Mouse (Mus musculus) small intestine, adult 2 months (tissue): Measurements from ENCODE around the gene Gm20388.

Source experiments
- CTCF ChIP-seq: fragments of 200-500 bp; IDR thresholded peaks from 2 replicates; pipeline ENCODE4 v1.5.1; 2012; ENCODE audit warnings: low read depth, mild to moderate bottlenecking, control low read depth, inconsistent platforms, low read length, moderate library complexity, mixed read lengths; ENCODE audit not compliant: insufficient replicate concordance, insufficient read length; ENCODE audit errors: extremely low read depth
- POLR2A ChIP-seq: fragments of 200-500 bp; IDR thresholded peaks from 2 replicates; pipeline ENCODE4 v1.6.1; 2012; ENCODE audit warnings: low read depth, mild to moderate bottlenecking, control low read depth, inconsistent platforms, low read length, moderate library complexity

DNA sequence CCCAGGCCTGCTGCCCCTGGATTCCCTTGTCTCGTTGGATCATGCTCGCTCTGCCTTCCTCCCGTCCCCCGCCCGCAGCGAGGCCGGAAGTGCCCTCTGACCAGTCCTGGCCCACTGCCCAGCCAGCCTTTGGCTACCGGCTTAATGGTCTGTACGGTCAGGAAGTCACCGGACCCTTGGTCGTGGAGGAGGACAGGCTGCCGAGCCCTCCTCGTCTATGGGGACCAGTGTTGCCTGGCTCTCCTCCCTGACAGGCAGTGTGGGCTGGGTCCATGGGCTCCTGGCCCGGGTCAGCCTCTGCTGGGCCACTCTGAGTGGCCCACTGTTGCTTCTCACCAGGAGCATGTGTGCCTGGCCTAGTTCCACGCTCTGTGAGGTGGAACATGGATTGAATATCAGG lies 584.3 kb downstream of the Gm20388 start:
- no peak for TF ChIP-seq POLR2A
- no peak for TF ChIP-seq CTCF
